Mouse (Mus musculus) liver, postnatal 0 days (tissue): ENCODE measurements around the gene Fbxl16.
A peak's percentile ranks its signal among the peaks of the same experiment; 100 is the strongest.

Source experiments
- CTCF ChIP-seq: sonication (generic); IDR thresholded peaks from 2 replicates; pipeline ENCODE4 v1.5.1; 2016; ENCODE audit warnings: antibody characterized with exemption, low read depth
- EP300 ChIP-seq: IDR thresholded peaks from 2 replicates; pipeline ENCODE4 v1.6.1; 2016; ENCODE audit warnings: antibody characterized with exemption, low read depth, mild to moderate bottlenecking

DNA sequence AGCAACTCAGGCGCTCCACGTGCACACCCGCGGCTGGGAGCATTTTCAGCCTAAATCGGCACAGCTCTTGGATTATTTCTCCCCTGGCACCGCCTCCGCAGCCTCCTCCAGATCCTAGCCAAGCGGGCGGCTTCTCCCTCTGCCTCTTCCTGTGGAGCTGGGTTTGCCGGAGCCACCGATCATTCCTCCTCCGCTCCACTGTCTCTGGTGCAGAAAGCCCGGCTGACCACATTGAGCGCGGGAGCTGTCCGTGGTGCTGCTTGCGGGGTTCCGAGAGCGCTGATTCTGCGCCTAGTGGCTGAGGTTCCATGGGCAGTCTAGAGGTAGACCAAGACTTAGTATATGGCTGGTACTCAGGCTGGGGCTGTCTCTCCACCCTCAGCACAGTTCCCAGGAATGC is 4.6 kb downstream of the Fbxl16 start:
- peak; percentile 62 for TF ChIP-seq CTCF
- no peak for TF ChIP-seq EP300
